Mouse (Mus musculus): ENCODE measurements around the gene Ppp1r9a.

GRCm38 (mm10) chr6:5080094-5080493 is 177.4 kb downstream of the Ppp1r9a start:
- TF ChIP-seq CTCF (IDR thresholded peaks at IDR 0.05; ENCODE audit: control insufficient read depth, insufficient read depth, insufficient read length) (no peak), CEBPB (IDR thresholded peaks at IDR 0.05; ENCODE audit: low read depth) (no peak), MYOG (IDR thresholded peaks at IDR 0.05; ENCODE audit: control insufficient read depth, extremely low read depth, insufficient read length) (no peak), USF1 (IDR thresholded peaks at IDR 0.05; ENCODE audit: low read depth) (no peak), MAX (IDR thresholded peaks at IDR 0.05) (no peak), MYOD1 (IDR thresholded peaks at IDR 0.05; ENCODE audit: control insufficient read depth, insufficient read length, low read depth) (no peak)
